Mouse (Mus musculus) kidney, adult 11 months (tissue): ENCODE results near the gene Apol8.
"Not testable (repeated sequence)": the region's sequence is repeated elsewhere in the genome, so short reads cannot be mapped to it uniquely, and the experiment has no call there.

Experiments
- DNase-seq: peaks from one replicate; pipeline ENCODE4 v3.0.0; 2022

Apol8 gene

GRCm38 (mm10) chr15:77748414-77748813 is 8.4 kb downstream of the Apol8 start:
- DNase-seq = no peak

GRCm38 (mm10) chr15:77746326-77746725 is 10.5 kb downstream of the Apol8 start:
- DNase-seq = no peak

GRCm38 (mm10) chr15:77745081-77745480 is 11.7 kb downstream of the Apol8 start:
- DNase-seq = no peak

- no peak for DNase-seq
Observed at GRCm38 (mm10) chr15:77744632-77745031, 12.2 kb downstream of the Apol8 start.

GRCm38 (mm10) chr15:77741556-77741955 is 15.2 kb downstream of the Apol8 start:
- DNase-seq = not testable (repeated sequence)

- DNase-seq = no peak
Observed at GRCm38 (mm10) chr15:77740511-77741297, 16.1 kb downstream of the Apol8 start.

GRCm38 (mm10) chr15:77733903-77734302 is 22.9 kb downstream of the Apol8 start:
- DNase-seq = not testable (repeated sequence)

GRCm38 (mm10) chr15:77733380-77733779 is 23.4 kb downstream of the Apol8 start:
- DNase-seq = not testable (repeated sequence)

- not testable (repeated sequence) for DNase-seq
Observed at GRCm38 (mm10) chr15:77732851-77733250, 24.0 kb downstream of the Apol8 start.

GRCm38 (mm10) chr15:77731605-77732004 is 25.2 kb downstream of the Apol8 start:
- DNase-seq = no peak

GRCm38 (mm10) chr15:77728739-77729138 is 28.1 kb downstream of the Apol8 start, which contains the start of gene Apol9b:
Apol9b (plus strand) TSS chr15:77729039.
- not testable (repeated sequence) for DNase-seq

GRCm38 (mm10) chr15:77727745-77728144 is 29.1 kb downstream of the Apol8 start:
- DNase-seq = not testable (repeated sequence)

GRCm38 (mm10) chr15:77727139-77727538 is 29.7 kb downstream of the Apol8 start:
- not testable (repeated sequence) for DNase-seq

- not testable (repeated sequence) for DNase-seq
Observed at GRCm38 (mm10) chr15:77725393-77726020, 31.3 kb downstream of the Apol8 start.

- DNase-seq = not testable (repeated sequence)
Observed at GRCm38 (mm10) chr15:77724208-77724911, 32.4 kb downstream of the Apol8 start.

GRCm38 (mm10) chr15:77721509-77721908 is 35.3 kb downstream of the Apol8 start:
- not testable (repeated sequence) for DNase-seq

GRCm38 (mm10) chr15:77718240-77718639 is 38.6 kb downstream of the Apol8 start:
- DNase-seq = not testable (repeated sequence)

- not testable (repeated sequence) for DNase-seq
Observed at GRCm38 (mm10) chr15:77708936-77709335, 47.9 kb downstream of the Apol8 start.

- DNase-seq = not testable (repeated sequence)
Observed at GRCm38 (mm10) chr15:77705306-77705705, 51.5 kb downstream of the Apol8 start.

GRCm38 (mm10) chr15:77698656-77699055 is 58.1 kb downstream of the Apol8 start, which contains the start of gene Apol7e:
Apol7e (plus strand) TSS chr15:77698857.
- not testable (repeated sequence) for DNase-seq
